Comparison of ENCODE assay signal across 8 mouse cellular contexts in the genomic region with DNA sequence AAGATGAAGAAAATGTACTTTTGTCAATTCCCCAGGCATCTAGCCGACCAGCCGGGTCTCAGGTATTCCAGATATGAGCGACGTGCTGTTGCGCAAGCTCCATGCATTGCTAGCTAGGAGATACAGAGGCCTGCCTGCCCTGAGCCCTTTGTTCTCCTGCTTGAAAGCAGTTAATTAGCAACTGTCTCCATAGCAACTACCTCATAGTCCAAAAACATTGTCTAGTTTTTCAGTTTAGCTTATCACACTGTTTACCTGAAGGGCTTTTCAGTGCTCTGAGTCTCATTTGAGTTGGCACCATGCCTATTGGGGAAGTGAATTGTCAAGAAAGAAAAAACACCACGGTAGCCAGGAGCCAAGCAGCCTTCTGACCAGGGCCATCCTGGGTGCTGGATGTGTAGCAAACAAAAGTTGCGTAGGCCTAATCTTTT.
DNase-seq lines count a peak whose midpoint lies in the region; ATAC-seq and TF ChIP-seq lines count a peak whose summit lies in the region.

No protein-coding gene starts in this region.

- H3K9ac ChIP-seq in hindbrain, postnatal 0 days (replicated peaks; ENCODE audit: low read length): no peak overlapping the region
- no peak overlapping the region for H3K9ac ChIP-seq in liver, embryonic 11.5 days (ENCODE audit: low read depth, low read length)

- H3K4me1 ChIP-seq in hindbrain, postnatal 0 days (ENCODE audit: insufficient read depth, low read length): peaks cover 26% of the 10 kb centered on the region
- peaks cover 16% of the 10 kb centered on the region for H3K4me1 ChIP-seq in liver, embryonic 11.5 days (replicated peaks; ENCODE audit: control insufficient read depth, insufficient read depth, low read length)

- H3K4me2 ChIP-seq in hindbrain, postnatal 0 days (ENCODE audit: low read depth, low read length): no peak overlapping the region
- no peak overlapping the region for H3K4me2 ChIP-seq in liver, embryonic 11.5 days

- no peaks in the 10 kb centered on the region for H3K27me3 ChIP-seq in hindbrain, postnatal 0 days (ENCODE audit: insufficient read depth, low read length)
- H3K27me3 ChIP-seq in liver, embryonic 11.5 days (replicated peaks; ENCODE audit: control insufficient read depth, insufficient read depth, low read length): no peaks in the 10 kb centered on the region

- peak overlapping the region; percentile 61; the same call in 1 of the 2 replicates for H3K27ac ChIP-seq in hindbrain, postnatal 0 days
- peak overlapping the region; percentile 41; the same call in 1 of the 2 replicates for H3K27ac ChIP-seq in liver, embryonic 11.5 days (ENCODE audit: low read depth, low read length)

- WGBS in hindbrain, postnatal 0 days: 25% methylated on average over 7 of the region's 7 CpGs
- 61% methylated on average over 7 of the region's 7 CpGs for WGBS in liver, embryonic 11.5 days

- peak; percentile 15 for DNase-seq in CD4-positive helper T cell, adult 2 months (ENCODE audit: low read depth, low spot score)
- DNase-seq in embryo, embryonic 11 days: peak; percentile 51
- peak; percentile 67 for DNase-seq in hindbrain, postnatal 0 days (ENCODE audit: low spot score)
- DNase-seq in liver, embryonic 11.5 days (ENCODE audit: low spot score): no peak
- peak; percentile 25 for DNase-seq in ovary, postnatal 36 days (ENCODE audit: low spot score)
- DNase-seq in spleen, postnatal 14 days (ENCODE audit: low spot score in 2 of 2): no peak
- DNase-seq in frontal cortex, postnatal 10 days (ENCODE audit: low spot score in 2 of 2): no peak

- ATAC-seq in hindbrain, postnatal 0 days: peak; percentile 71; the same call in 1 of the 2 replicates
- ATAC-seq in liver, embryonic 11.5 days (replicated peaks; ENCODE audit: low FRiP score): no peak
- ATAC-seq in granulocyte monocyte progenitor cell, adult 5-6 weeks (replicated peaks; ENCODE audit: poor library complexity, severe bottlenecking): no peak

- TF ChIP-seq CTCF in hindbrain, postnatal 0 days (IDR thresholded peaks at IDR 0.05; ENCODE audit: low read depth): no peak

- H3K4me3 ChIP-seq in hindbrain, postnatal 0 days (ENCODE audit: low read length): no peak overlapping the region
- H3K4me3 ChIP-seq in liver, embryonic 11.5 days (ENCODE audit: low read depth, low read length): no peak overlapping the region

- H3K9me3 ChIP-seq in hindbrain, postnatal 0 days (ENCODE audit: low read length): no peaks in the 10 kb centered on the region
- no peaks in the 10 kb centered on the region; the same call in 1 of the 2 replicates for H3K9me3 ChIP-seq in liver, embryonic 11.5 days (ENCODE audit: control insufficient read depth, low read length)

- H3K36me3 ChIP-seq in hindbrain, postnatal 0 days (ENCODE audit: insufficient read depth, low read length): no peaks in the 10 kb centered on the region
- H3K36me3 ChIP-seq in liver, embryonic 11.5 days (ENCODE audit: control insufficient read depth, insufficient read depth, low read length): no peaks in the 10 kb centered on the region

Comparison
In these comparisons a context has a peak if more than half of its experiments do, and no peak if none do; other contexts are left out.
1. DNase-seq: peak in CD4-positive helper T cell, adult 2 months (single experiment), embryo, embryonic 11 days (single experiment), hindbrain, postnatal 0 days (single experiment) and ovary, postnatal 36 days (single experiment); none in liver, embryonic 11.5 days (single experiment), spleen, postnatal 14 days (0 of 2) and frontal cortex, postnatal 10 days (0 of 2).